Mouse (Mus musculus) ES-E14 (cell line): ENCODE data around the gene Krt28. TPM values are rescaled to one million over a fixed set of nuclear protein-coding genes. Genes with fewer than 3 reads are reported as not detected.

ENCODE experiments used
- DNase-seq: peaks from one replicate; pipeline ENCODE4 v3.0.0-alpha.2; 2013; ENCODE audit warnings: low read depth, low spot score
- H3K27ac ChIP-seq: 2 replicates; pipeline ENCODE4 v1.5.1; 2012; ENCODE audit warnings: low read depth, mild to moderate bottlenecking, low read length, moderate library complexity, mixed read lengths; ENCODE audit not compliant: poor library complexity, insufficient read depth, severe bottlenecking
- H3K36me3 ChIP-seq: 2 replicates; pipeline ENCODE4 v1.6.1; 2012; ENCODE audit warnings: mild to moderate bottlenecking, low read length, moderate library complexity, mixed read lengths; ENCODE audit not compliant: control insufficient read depth, poor library complexity, insufficient read depth, severe bottlenecking
- H3K4me1 ChIP-seq, 2 experiments: fragments of 150-350 bp in 1 of 2; sonication (generic) in 1 of 2; 2 replicates each; pipeline ENCODE4 v1.6.1; 2012; ENCODE audit warnings: low read length in 2 of 2, mild to moderate bottlenecking in 1 of 2, mixed read lengths in 1 of 2; ENCODE audit not compliant: control insufficient read depth in 2 of 2, insufficient read depth in 2 of 2, poor library complexity in 1 of 2
- H3K4me3 ChIP-seq, 2 experiments: fragments of 150-350 bp in 1 of 2; sonication (generic) in 1 of 2; 2 replicates each; pipeline ENCODE4 v1.5.1; 2012; ENCODE audit warnings: low read length in 2 of 2, low read depth in 1 of 2, mild to moderate bottlenecking in 1 of 2, mixed read lengths in 1 of 2; ENCODE audit not compliant: insufficient read depth in 1 of 2, poor library complexity in 1 of 2, severe bottlenecking in 1 of 2
- H3K9ac ChIP-seq: 2 replicates; pipeline ENCODE4 v1.6.1; 2012; ENCODE audit warnings: low read depth, mild to moderate bottlenecking, low read length, mixed read lengths; ENCODE audit not compliant: poor library complexity, insufficient read depth, severe bottlenecking
- H3K9me3 ChIP-seq: fragments of 150-350 bp; sonication (generic); 2 replicates; pipeline ENCODE4 v1.6.1; 2012; ENCODE audit warnings: low read depth, mild to moderate bottlenecking, low read length; ENCODE audit not compliant: control insufficient read depth, insufficient read depth
- CHD2 ChIP-seq: IDR thresholded peaks from 2 replicates; pipeline ENCODE4 v1.6.1; 2014; ENCODE audit warnings: mild to moderate bottlenecking, low read depth, low read length, inconsistent platforms
- HCFC1 ChIP-seq: IDR thresholded peaks from 2 replicates; pipeline ENCODE4 v1.6.1; 2012; ENCODE audit warnings: low read length, inconsistent platforms, borderline replicate concordance; ENCODE audit not compliant: insufficient read depth
- MAFK ChIP-seq: IDR thresholded peaks from 2 replicates; pipeline ENCODE4 v1.6.1; 2014; ENCODE audit warnings: mild to moderate bottlenecking, low read depth, low read length, inconsistent platforms; ENCODE audit not compliant: insufficient read depth
- ZC3H11A ChIP-seq: IDR thresholded peaks from 2 replicates; pipeline ENCODE4 v1.6.1; 2012; ENCODE audit warnings: low read depth, mild to moderate bottlenecking, inconsistent platforms, low read length, borderline replicate concordance
- ZNF384 ChIP-seq: IDR thresholded peaks from 2 replicates; pipeline ENCODE4 v1.6.1; 2012; ENCODE audit warnings: low read depth, low read length, inconsistent platforms
- in situ Hi-C, 2 experiments: fragments of 600-800 bp; cut with MboI; formaldehyde crosslinking; loops; one replicate each; pipeline ENCODE4 v1.15.1; 2025; ENCODE audit warnings: low sequenced_read_pairs in 2 of 2, inconsistent platforms in 1 of 2; ENCODE audit not compliant: unreplicated experiment in 2 of 2
- total RNA-seq: library from RNA; depleted of rRNA; stranded (reverse); fragments of 300-350 nt; gene quantifications from 2 replicates; pipeline ENCODE4 v1.2.3, GENCODE M21; 2012

Gene Krt28
- total RNA-seq, 1 experiment: 0.18 TPM

DNA sequence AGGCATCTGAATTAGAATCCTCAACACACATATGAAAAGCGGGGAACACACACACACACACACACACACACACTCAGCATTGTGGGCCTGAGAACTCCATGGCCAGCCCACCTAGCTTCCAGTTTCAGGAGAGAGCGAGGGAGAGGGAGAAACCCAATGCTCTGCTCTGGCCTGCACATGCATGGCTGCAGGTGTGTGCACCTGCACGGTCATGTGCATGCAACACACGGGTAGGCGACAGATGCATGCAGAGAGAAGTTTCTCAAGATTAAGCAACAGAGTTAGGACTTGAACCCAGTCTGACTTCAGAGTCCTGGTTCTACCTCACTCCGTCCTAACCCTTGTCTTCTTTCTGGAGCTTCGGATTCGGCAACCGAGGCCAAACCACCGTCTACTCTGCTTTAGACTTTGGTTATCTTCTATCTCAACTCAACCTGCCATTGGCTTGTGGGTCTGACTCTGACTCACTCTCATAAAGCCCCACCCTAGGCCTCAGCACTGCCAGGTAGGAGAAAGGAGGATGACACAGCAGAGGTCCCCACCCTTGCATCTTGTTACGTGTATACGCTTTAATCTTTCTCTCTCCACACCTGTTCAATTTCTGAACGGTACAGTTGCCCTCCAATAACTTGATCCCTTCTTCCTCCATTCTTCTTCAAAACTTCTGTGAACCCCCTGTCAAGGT lies 39.9 kb upstream of the Krt28 start:
- Histone ChIP-seq H3K9ac (no peak overlapping the region), H3K9me3 (no peaks in the 10 kb centered on the region), H3K4me3 (no peak overlapping the region), H3K4me1 (no peaks in the 10 kb centered on the region), H3K36me3 (no peaks in the 10 kb centered on the region), H3K27ac (no peak overlapping the region)
- in situ Hi-C loops: no loop called here
- DNase-seq: no peak
- TF ChIP-seq ZNF384 (no peak), ZC3H11A (no peak), MAFK (no peak), HCFC1 (no peak), CHD2 (no peak)

DNA sequence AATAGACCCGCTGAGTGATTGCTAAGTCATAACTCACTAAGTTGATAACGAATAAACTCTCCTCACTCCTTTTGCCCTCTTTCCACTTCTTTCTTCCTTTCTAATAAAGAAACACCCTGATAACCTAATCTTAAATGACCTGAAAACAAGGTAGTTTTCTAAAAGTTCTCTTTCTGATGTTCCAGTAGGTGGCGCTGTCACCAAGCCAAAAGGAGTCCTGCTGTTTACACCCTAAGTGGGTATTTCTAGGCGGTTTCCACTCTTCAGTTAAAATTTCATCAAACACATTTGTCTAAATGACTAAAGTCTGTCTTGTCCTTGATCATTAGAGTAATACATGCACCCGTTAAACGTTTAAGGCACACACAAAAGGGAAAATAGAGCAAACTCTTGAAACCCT lies 38.5 kb upstream of the Krt28 start:
- Histone ChIP-seq H3K36me3 (no peaks in the 10 kb centered on the region), H3K4me1 (no peaks in the 10 kb centered on the region), H3K4me3 (no peak overlapping the region), H3K9ac (no peak overlapping the region), H3K9me3 (no peaks in the 10 kb centered on the region), H3K27ac (no peak overlapping the region)
- in situ Hi-C loops: no loop called here
- TF ChIP-seq ZC3H11A (peak; percentile 60; the same call in 1 of the 2 replicates), ZNF384 (no peak)
- peak; percentile 40 for DNase-seq

DNA sequence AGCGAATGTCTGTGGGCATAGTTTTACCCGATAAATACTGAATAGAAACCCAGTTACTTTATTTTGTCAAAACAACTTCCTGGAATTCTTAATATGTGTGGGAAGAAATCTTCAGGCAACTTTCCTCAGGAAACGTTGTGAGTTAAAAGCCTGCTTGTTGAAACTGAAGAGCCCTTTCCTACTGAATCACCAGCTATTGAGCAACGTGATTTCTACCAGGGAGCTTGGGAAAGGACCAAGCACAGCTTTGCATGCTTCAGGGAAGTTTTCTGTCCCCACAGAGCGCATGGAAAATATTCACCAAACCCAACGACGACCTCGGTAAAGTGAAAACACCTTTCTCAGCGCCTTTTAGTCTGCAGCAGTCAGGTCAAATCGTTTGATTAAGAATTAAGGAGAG lies 31.5 kb upstream of the Krt28 start:
- H3K4me1 ChIP-seq: no peaks in the 10 kb centered on the region
- DNase-seq: no peak
- TF ChIP-seq HCFC1 (no peak), ZC3H11A (no peak), MAFK (no peak), CHD2 (no peak), ZNF384 (no peak)
- H3K9me3 ChIP-seq: no peaks in the 10 kb centered on the region
- no peak overlapping the region for H3K4me3 ChIP-seq
- no peaks in the 10 kb centered on the region for H3K36me3 ChIP-seq
- no peak overlapping the region for H3K9ac ChIP-seq
- H3K27ac ChIP-seq: no peak overlapping the region
- in situ Hi-C loops: no loop called here

DNA sequence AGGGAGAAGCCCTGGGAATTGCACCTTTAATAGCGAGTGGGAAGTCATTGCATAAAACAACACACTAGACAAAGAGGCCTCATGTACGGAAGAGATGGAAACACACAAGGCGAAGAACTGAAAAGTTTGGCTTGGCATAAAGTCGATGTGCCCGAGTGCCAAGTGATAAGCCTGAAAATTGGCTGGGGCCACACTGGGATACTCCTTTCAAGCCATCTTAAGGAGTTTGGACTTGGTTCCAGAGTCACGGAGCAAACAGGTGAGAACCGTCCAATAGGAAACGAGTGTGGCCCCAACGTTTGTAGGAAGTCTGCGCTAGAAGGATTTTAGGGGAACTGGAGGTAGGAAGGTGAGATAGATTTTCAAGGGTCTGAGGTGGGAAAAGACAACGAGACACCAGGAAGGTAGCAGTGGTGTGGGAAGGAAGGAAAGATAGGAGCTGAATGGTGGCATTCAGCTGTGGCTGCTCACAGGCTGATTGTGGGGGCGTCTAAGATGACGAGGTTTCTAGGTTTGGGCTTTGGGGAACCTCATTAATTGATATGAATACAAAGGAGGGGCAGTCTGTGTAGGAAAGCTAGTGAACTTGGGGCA lies 25.4 kb upstream of the Krt28 start:
- Histone ChIP-seq H3K36me3 (no peaks in the 10 kb centered on the region), H3K9me3 (no peaks in the 10 kb centered on the region), H3K4me3 (no peak overlapping the region), H3K9ac (no peak overlapping the region), H3K4me1 (no peaks in the 10 kb centered on the region), H3K27ac (no peak overlapping the region)
- TF ChIP-seq CHD2 (no peak), ZC3H11A (no peak), HCFC1 (no peak), MAFK (no peak), ZNF384 (no peak)
- in situ Hi-C loops: loop anchor here in 1 of 2 experiments (25.0 kb wide), 1 partner anchor 887 kb away; no protein-coding TSS in a partner anchor
- no peak for DNase-seq

DNA sequence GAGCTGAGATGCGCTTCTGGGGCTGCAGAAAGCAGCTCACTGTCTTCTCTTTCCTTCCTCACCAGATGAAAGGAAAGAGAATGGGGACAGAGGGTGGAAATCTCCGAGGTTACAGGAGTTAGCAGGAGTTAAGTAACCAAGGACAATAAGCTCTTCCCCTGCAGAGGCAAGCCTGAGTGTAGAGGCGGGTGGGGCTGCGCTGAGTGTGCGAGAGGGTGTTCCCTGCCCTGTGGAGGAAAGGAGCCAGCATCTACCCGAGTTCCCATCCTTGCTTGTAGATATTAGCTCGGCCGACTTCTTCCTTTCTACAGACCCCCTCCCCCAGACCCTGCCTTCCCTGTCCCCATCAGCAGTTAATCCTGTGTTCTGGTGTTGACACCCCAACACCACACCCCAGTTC lies 24.1 kb upstream of the Krt28 start:
- no peak for DNase-seq
- no peaks in the 10 kb centered on the region for H3K36me3 ChIP-seq

More for the DNA sequence above, 24.1 kb upstream of the Krt28 start:
- in situ Hi-C loops: loop anchor here in 1 of 2 experiments (25.0 kb wide), 1 partner anchor 888 kb away; no protein-coding TSS in a partner anchor
- no peak overlapping the region for H3K9ac ChIP-seq
- TF ChIP-seq ZNF384 (no peak), ZC3H11A (no peak), CHD2 (no peak), MAFK (no peak), HCFC1 (no peak)
- no peaks in the 10 kb centered on the region for H3K4me1 ChIP-seq
- no peaks in the 10 kb centered on the region for H3K9me3 ChIP-seq
- H3K4me3 ChIP-seq: no peak overlapping the region
- H3K27ac ChIP-seq: no peak overlapping the region
